Mouse (Mus musculus): ENCODE measurements around the gene Lrrc15. TPM values are rescaled to one million over a fixed set of nuclear protein-coding genes. Genes with fewer than 3 reads are reported as not detected.
A peak's percentile ranks its signal among the peaks of the same experiment; 100 is the strongest.

Lrrc15 gene
- polyA plus RNA-seq, 1 experiment from 2014 or later, result 1.1 TPM

DNA sequence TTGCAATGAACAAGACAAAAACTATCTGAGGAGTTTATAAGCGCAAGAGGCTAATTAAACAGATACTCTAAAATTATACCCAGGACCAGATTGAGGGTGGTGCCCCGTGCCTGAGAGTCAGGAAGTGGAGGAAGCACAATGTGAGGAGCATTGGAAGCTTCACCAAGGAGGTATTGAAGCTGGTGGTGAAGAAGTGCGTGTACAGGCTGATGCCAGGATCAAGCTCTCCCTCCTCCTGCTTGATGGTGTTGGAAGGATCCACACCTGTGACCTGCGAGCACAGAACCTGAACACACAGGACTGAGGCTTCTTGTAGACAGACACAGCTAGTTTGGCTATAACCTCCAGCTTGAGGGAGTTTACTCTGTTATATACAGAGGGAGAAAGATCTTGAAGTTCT is 23.0 kb upstream of the Lrrc15 start:
- Histone ChIP-seq H3K4me2 (replicated peaks; ENCODE audit: low read depth, low read length) (no peak overlapping the region), H3K27me3 (ENCODE audit: control insufficient read depth, insufficient read depth, low read length) (peaks cover 49% of the 10 kb centered on the region), H3K27ac (ENCODE audit: low read depth, low read length) (no peak overlapping the region), H3K36me3 (ENCODE audit: control insufficient read depth, insufficient read depth, low read length) (no peaks in the 10 kb centered on the region), H3K9ac (ENCODE audit: low read depth, low read length) (no peak overlapping the region), H3K9me3 (ENCODE audit: control insufficient read depth, low read length) (no peaks in the 10 kb centered on the region; the same call in 1 of the 2 replicates), H3K4me3 (ENCODE audit: low read length) (no peak overlapping the region), H3K4me1 (ENCODE audit: control insufficient read depth, insufficient read depth, low read length) (peaks cover 8% of the 10 kb centered on the region; the same call in 1 of the 2 replicates)
- 88% methylated on average over 4 of the region's 4 CpGs for WGBS
- ATAC-seq (ENCODE audit: low FRiP score, low TSS enrichment), result no peak

DNA sequence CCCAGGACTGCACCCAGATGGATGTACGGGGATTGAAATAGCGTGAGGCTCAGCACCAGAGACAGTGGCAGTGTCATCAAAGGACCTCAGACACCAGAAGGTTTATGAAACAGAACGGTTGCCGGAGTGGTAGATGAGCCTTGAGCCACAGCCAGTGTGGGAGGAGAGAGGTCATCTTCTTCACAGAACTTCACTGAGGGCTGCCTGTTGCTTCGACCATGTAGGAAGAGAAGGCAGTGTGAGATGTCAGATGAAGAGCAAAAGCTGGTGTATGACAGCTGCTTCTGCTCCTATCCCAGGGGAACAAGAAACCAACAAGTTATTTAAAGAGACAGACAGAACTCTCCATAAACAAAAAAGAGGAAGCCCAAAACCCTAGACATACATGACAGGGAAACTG is 21.2 kb upstream of the Lrrc15 start:
- no peaks in the 10 kb centered on the region for H3K36me3 ChIP-seq (ENCODE audit: control insufficient read depth, insufficient read depth, low read length)
- no peak overlapping the region for H3K27ac ChIP-seq (ENCODE audit: low read depth, low read length)
- H3K9ac ChIP-seq (ENCODE audit: low read depth, low read length), result no peak overlapping the region
- ATAC-seq (ENCODE audit: low FRiP score, low TSS enrichment), result no peak
- WGBS, result 32% methylated on average over 5 of the region's 5 CpGs
- H3K4me3 ChIP-seq (ENCODE audit: low read length), result no peak overlapping the region
- no peaks in the 10 kb centered on the region; the same call in 1 of the 2 replicates for H3K9me3 ChIP-seq (ENCODE audit: control insufficient read depth, low read length)
- H3K4me2 ChIP-seq (replicated peaks; ENCODE audit: low read depth, low read length), result no peak overlapping the region
- H3K4me1 ChIP-seq (ENCODE audit: control insufficient read depth, insufficient read depth, low read length), result peaks cover 8% of the 10 kb centered on the region; the same call in 1 of the 2 replicates
- peaks cover 32% of the 10 kb centered on the region for H3K27me3 ChIP-seq (ENCODE audit: control insufficient read depth, insufficient read depth, low read length)

DNA sequence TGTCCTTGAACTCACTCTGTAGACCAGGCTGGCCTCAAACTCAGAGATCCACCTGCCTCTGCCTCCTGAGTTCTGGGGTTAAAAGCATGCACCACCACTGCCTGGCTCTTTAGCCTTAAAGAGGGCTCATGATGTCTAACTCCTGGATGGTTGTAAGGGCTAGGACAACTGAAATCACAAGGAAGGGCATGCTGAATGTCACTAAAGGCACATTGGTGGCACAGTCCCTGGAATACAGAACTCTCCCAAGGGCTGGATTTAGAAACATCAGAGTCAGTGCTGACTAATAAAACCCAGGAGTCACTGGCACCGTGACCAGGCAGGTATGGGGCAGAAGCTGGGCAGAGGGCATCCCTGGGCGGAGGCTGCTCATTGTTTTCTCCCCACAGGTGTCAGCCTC is 20.4 kb upstream of the Lrrc15 start:
- Histone ChIP-seq H3K9ac (ENCODE audit: low read depth, low read length) (no peak overlapping the region), H3K4me1 (ENCODE audit: control insufficient read depth, insufficient read depth, low read length) (peaks cover 4% of the 10 kb centered on the region; the same call in 1 of the 2 replicates), H3K36me3 (ENCODE audit: control insufficient read depth, insufficient read depth, low read length) (no peaks in the 10 kb centered on the region), H3K4me3 (ENCODE audit: low read length) (no peak overlapping the region), H3K27ac (ENCODE audit: low read depth, low read length) (no peak overlapping the region), H3K27me3 (ENCODE audit: control insufficient read depth, insufficient read depth, low read length) (peaks cover 26% of the 10 kb centered on the region), H3K9me3 (ENCODE audit: control insufficient read depth, low read length) (no peaks in the 10 kb centered on the region), H3K4me2 (replicated peaks; ENCODE audit: low read depth, low read length) (no peak overlapping the region)
- 63% methylated on average over 2 of the region's 2 CpGs for WGBS
- ATAC-seq (ENCODE audit: low FRiP score, low TSS enrichment), result no peak

DNA sequence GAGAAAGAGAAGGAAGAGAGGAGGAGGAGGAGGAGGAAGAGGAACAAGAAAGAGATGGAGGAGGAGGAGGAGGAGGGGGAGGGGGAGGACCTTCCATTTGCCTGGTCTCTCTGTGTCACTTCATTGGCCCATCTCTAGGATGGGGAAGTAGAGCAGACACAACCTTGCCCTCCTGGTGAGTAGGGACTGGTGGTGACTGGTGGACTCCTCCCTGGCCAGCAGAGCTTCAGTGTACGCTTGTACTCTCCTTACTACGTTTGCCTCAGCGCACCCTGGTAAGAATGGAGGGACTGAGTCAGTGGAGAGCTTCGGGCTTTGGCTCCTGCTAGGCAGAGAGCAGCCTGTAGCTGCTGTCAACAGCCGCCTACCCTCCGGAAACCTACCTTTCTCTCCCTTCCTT is 19.6 kb upstream of the Lrrc15 start:
- H3K4me3 ChIP-seq (ENCODE audit: low read length), result no peak overlapping the region
- WGBS, result 83% methylated on average over 6 of the region's 6 CpGs
- ATAC-seq (ENCODE audit: low FRiP score, low TSS enrichment), result no peak
- H3K9me3 ChIP-seq (ENCODE audit: control insufficient read depth, low read length), result no peaks in the 10 kb centered on the region
- H3K36me3 ChIP-seq (ENCODE audit: control insufficient read depth, insufficient read depth, low read length), result no peaks in the 10 kb centered on the region
- no peaks in the 10 kb centered on the region for H3K4me1 ChIP-seq (ENCODE audit: control insufficient read depth, insufficient read depth, low read length)
- peaks cover 20% of the 10 kb centered on the region; the same call in 1 of the 2 replicates for H3K27me3 ChIP-seq (ENCODE audit: control insufficient read depth, insufficient read depth, low read length)
- H3K4me2 ChIP-seq (replicated peaks; ENCODE audit: low read depth, low read length), result no peak overlapping the region
- no peak overlapping the region for H3K27ac ChIP-seq (ENCODE audit: low read depth, low read length)
- no peak overlapping the region for H3K9ac ChIP-seq (ENCODE audit: low read depth, low read length)

DNA sequence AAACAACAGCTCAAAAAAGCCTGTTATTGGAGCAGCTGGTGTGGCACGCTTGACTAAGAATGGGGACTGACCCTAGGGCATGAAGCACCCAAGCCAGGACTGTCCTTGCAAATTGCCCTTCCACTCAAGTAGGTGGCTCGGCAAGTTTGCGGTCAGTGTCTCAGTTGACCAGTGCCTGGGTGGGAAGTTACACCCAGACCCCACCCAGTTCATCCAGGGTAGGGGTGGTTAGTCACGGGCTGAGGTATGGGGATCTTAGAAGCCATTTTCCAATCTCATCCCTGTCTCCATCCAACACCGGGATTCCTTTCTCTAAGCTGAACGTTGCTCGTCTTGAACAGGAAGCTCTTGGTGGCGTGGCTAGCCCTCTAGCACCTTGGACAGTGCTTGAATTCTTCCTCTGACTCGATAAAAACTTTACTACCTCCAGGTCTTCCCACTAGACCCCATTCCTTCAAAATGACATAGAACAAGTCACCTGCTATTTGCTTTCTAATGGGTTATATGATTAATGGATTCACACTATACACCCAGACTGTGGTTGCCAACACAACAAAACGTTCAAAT is 16.7 kb upstream of the Lrrc15 start:
- H3K36me3 ChIP-seq (ENCODE audit: control insufficient read depth, insufficient read depth, low read length), result no peaks in the 10 kb centered on the region
- H3K4me2 ChIP-seq (replicated peaks; ENCODE audit: low read depth, low read length), result no peak overlapping the region
- 0 out of 2 replicates have a peak, but pooled peaks cover 5% of the 10 kb centered on the region for H3K27me3 ChIP-seq (ENCODE audit: control insufficient read depth, insufficient read depth, low read length)
- no peak for ATAC-seq (ENCODE audit: low FRiP score, low TSS enrichment)
- no peaks in the 10 kb centered on the region for H3K4me1 ChIP-seq (ENCODE audit: control insufficient read depth, insufficient read depth, low read length)
- no peak overlapping the region for H3K27ac ChIP-seq (ENCODE audit: low read depth, low read length)
- no peaks in the 10 kb centered on the region for H3K9me3 ChIP-seq (ENCODE audit: control insufficient read depth, low read length)
- H3K4me3 ChIP-seq (ENCODE audit: low read length), result no peak overlapping the region
- no peak overlapping the region for H3K9ac ChIP-seq (ENCODE audit: low read depth, low read length)
- WGBS, result 70% methylated on average over 10 of the region's 10 CpGs

DNA sequence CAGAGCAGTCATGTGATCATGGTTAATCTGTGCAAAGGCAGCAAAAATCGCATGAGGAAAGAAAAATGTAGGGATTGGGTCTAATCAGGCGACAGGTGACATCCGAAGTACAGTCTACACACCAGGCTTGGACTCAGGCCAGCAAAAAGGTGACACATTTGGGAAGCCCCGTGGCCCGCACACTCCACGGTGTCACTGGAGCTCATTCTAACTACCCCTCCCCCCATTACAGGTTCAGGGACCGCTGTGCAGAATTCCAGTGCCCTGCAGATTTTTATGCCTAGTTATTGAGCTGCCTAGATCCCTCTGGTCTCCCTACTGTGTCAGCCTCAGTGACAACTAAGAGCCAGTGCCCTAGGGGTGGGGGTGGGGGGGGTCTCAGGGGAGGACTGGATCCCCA is 14.4 kb upstream of the Lrrc15 start:
- no peak overlapping the region for H3K4me3 ChIP-seq (ENCODE audit: low read length)
- ATAC-seq (ENCODE audit: low FRiP score, low TSS enrichment), result no peak
- H3K9ac ChIP-seq (ENCODE audit: low read depth, low read length), result no peak overlapping the region
- H3K9me3 ChIP-seq (ENCODE audit: control insufficient read depth, low read length), result no peaks in the 10 kb centered on the region
- H3K36me3 ChIP-seq (ENCODE audit: control insufficient read depth, insufficient read depth, low read length), result no peaks in the 10 kb centered on the region
- H3K27me3 ChIP-seq (ENCODE audit: control insufficient read depth, insufficient read depth, low read length), result 0 out of 2 replicates have a peak, but pooled peaks cover 3% of the 10 kb centered on the region
- no peaks in the 10 kb centered on the region for H3K4me1 ChIP-seq (ENCODE audit: control insufficient read depth, insufficient read depth, low read length)
- H3K4me2 ChIP-seq (replicated peaks; ENCODE audit: low read depth, low read length), result no peak overlapping the region
- WGBS, result 88% methylated on average over 7 of the region's 7 CpGs
- no peak overlapping the region for H3K27ac ChIP-seq (ENCODE audit: low read depth, low read length)

DNA sequence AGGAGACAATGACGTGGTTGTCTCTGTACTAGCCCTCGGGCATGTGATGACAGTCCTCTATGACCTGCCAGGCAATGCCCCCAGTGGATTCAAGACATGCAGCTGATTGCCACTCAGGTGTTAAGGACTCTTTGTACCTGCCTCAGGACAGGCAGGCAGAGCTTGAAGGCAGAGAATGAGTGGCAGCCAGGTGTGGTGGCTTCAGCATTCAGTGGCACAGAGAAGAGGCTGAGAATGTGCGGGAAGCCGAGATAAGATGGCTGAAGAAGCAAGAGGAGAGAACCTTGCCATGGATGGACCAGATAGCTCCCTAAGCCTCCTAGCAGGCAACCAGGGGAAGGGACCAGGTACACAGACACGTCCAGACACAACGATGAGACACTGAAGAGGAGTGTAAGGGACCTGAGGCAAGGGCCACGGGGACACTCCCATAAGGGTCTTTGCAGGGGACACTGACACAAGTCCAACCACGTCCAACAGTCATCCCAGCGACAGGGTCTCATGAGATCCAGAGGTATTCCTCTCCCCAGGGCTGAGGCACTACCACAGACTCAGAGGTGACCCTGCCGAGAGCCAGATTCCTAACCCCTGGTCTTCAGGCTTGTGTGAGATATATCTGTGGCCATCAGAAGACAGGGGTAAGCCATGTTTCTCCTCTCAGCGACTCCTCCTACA is 13.7 kb upstream of the Lrrc15 start:
- Histone ChIP-seq H3K36me3 (ENCODE audit: control insufficient read depth, insufficient read depth, low read length) (no peaks in the 10 kb centered on the region), H3K9ac (ENCODE audit: low read depth, low read length) (no peak overlapping the region), H3K4me3 (ENCODE audit: low read length) (no peak overlapping the region), H3K9me3 (ENCODE audit: control insufficient read depth, low read length) (no peaks in the 10 kb centered on the region), H3K27me3 (ENCODE audit: control insufficient read depth, insufficient read depth, low read length) (0 out of 2 replicates have a peak, but pooled peaks cover 3% of the 10 kb centered on the region), H3K27ac (ENCODE audit: low read depth, low read length) (no peak overlapping the region), H3K4me2 (replicated peaks; ENCODE audit: low read depth, low read length) (no peak overlapping the region), H3K4me1 (ENCODE audit: control insufficient read depth, insufficient read depth, low read length) (no peaks in the 10 kb centered on the region)
- WGBS, result 92% methylated on average over 11 of the region's 11 CpGs
- ATAC-seq (ENCODE audit: low FRiP score, low TSS enrichment), result no peak

DNA sequence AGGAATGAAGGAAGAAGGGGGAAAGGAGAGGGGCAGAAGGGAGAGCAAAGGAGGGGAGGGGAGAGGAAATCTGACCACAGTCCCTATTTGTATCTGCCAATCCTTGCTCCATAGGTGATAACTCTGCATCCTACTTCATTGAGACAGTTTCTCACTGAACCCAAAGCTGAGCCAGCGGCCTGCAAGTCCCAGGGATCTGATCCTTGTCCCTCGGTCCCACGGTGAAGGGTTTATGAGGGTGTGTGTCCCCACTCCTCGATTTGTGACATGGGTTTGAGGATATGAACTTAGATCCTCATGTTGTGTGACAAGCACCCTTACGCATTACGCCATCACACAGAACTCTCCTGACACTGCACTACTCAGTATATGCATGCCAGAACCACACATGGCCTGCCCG is 12.1 kb upstream of the Lrrc15 start:
- ATAC-seq (ENCODE audit: low FRiP score, low TSS enrichment), result no peak
- peaks cover 6% of the 10 kb centered on the region; the same call in 1 of the 2 replicates for H3K4me1 ChIP-seq (ENCODE audit: control insufficient read depth, insufficient read depth, low read length)
- H3K4me2 ChIP-seq (replicated peaks; ENCODE audit: low read depth, low read length), result no peak overlapping the region
- no peak overlapping the region for H3K9ac ChIP-seq (ENCODE audit: low read depth, low read length)
- H3K4me3 ChIP-seq (ENCODE audit: low read length), result no peak overlapping the region
- H3K27ac ChIP-seq (ENCODE audit: low read depth, low read length), result no peak overlapping the region
- H3K36me3 ChIP-seq (ENCODE audit: control insufficient read depth, insufficient read depth, low read length), result no peaks in the 10 kb centered on the region
- WGBS, result 85% methylated on average over 7 of the region's 7 CpGs
- no peaks in the 10 kb centered on the region for H3K9me3 ChIP-seq (ENCODE audit: control insufficient read depth, low read length)
- H3K27me3 ChIP-seq (ENCODE audit: control insufficient read depth, insufficient read depth, low read length), result 0 out of 2 replicates have a peak, but pooled peaks cover 3% of the 10 kb centered on the region

DNA sequence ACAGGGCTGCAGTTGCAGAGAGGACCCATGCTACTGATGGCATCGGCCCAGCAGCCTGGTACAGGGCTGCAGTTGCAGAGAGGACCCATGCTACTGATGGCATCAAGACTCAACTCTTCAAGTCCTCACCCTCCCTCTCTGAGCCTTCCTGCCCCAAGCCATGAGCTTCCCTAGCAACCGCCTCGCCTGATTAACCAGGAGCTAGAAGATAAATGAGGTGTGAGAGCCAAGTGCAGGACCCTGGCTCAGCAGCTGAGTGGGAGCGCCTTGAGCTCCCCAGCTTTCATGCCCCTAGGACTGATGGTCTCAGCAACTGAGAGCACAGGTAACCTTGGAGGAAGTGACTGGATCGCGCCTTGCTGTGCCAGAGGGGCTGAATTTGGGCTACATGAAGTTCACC is 7.4 kb upstream of the Lrrc15 start:
- 49% methylated on average over 6 of the region's 6 CpGs for WGBS
- peak; percentile 74 for ATAC-seq (ENCODE audit: low FRiP score, low TSS enrichment)
- no peaks in the 10 kb centered on the region; the same call in 1 of the 2 replicates for H3K27me3 ChIP-seq (ENCODE audit: control insufficient read depth, insufficient read depth, low read length)
- no peak overlapping the region for H3K4me3 ChIP-seq (ENCODE audit: low read length)
- H3K27ac ChIP-seq (ENCODE audit: low read depth, low read length), result no peak overlapping the region
- H3K4me1 ChIP-seq (ENCODE audit: control insufficient read depth, insufficient read depth, low read length), result peaks cover 7% of the 10 kb centered on the region; the same call in 1 of the 2 replicates
- H3K9ac ChIP-seq (ENCODE audit: low read depth, low read length), result no peak overlapping the region
- H3K9me3 ChIP-seq (ENCODE audit: control insufficient read depth, low read length), result no peaks in the 10 kb centered on the region
- no peak overlapping the region for H3K4me2 ChIP-seq (replicated peaks; ENCODE audit: low read depth, low read length)
- H3K36me3 ChIP-seq (ENCODE audit: control insufficient read depth, insufficient read depth, low read length), result no peaks in the 10 kb centered on the region

Data from kidney, embryonic 14.5 days (tissue).